In genomic region chr11:97437745-97438144, GRCm38 (mm10) we compare ENCODE assay signal across 8 mouse cellular contexts. TPM values are rescaled to one million over a fixed set of nuclear protein-coding genes. Genes with fewer than 3 reads are reported as not detected.
DNase-seq lines count a peak whose midpoint lies in the region; ATAC-seq and TF ChIP-seq lines count a peak whose summit lies in the region.

No protein-coding gene starts in this region.

- H3K9me3 ChIP-seq in hindbrain, embryonic 10.5 days, result no peaks in the 10 kb centered on the region
- H3K9me3 ChIP-seq in hindbrain, embryonic 13.5 days, result no peaks in the 10 kb centered on the region
- no peaks in the 10 kb centered on the region for H3K9me3 ChIP-seq in kidney, embryonic 14.5 days (ENCODE audit: control insufficient read depth, low read length)
- H3K9me3 ChIP-seq in lung, postnatal 0 days (ENCODE audit: low read length), result no peaks in the 10 kb centered on the region

- no peak for ATAC-seq in hindbrain, embryonic 13.5 days (ENCODE audit: low FRiP score)
- peak; percentile 25 for ATAC-seq in kidney, embryonic 14.5 days (ENCODE audit: low FRiP score, low TSS enrichment)
- ATAC-seq in lung, postnatal 0 days, result peak; percentile 38

- 12% methylated on average over 5 of the region's 5 CpGs for WGBS in hindbrain, embryonic 10.5 days
- WGBS in hindbrain, embryonic 13.5 days, result 18% methylated on average over 5 of the region's 5 CpGs
- 8% methylated on average over 5 of the region's 5 CpGs for WGBS in kidney, embryonic 14.5 days
- 4% methylated on average over 4 of the region's 5 CpGs for WGBS in lung, postnatal 0 days

- H3K36me3 ChIP-seq in hindbrain, embryonic 10.5 days, result no peaks in the 10 kb centered on the region
- no peaks in the 10 kb centered on the region for H3K36me3 ChIP-seq in hindbrain, embryonic 13.5 days
- no peaks in the 10 kb centered on the region for H3K36me3 ChIP-seq in kidney, embryonic 14.5 days (ENCODE audit: control insufficient read depth, insufficient read depth, low read length)
- H3K36me3 ChIP-seq in lung, postnatal 0 days (ENCODE audit: insufficient read depth, low read length), result no peaks in the 10 kb centered on the region

- no peak overlapping the region for H3K9ac ChIP-seq in hindbrain, embryonic 13.5 days
- peak overlapping the region; percentile 18; the same call in 1 of the 2 replicates for H3K9ac ChIP-seq in kidney, embryonic 14.5 days (ENCODE audit: low read depth, low read length)
- no peak overlapping the region for H3K9ac ChIP-seq in lung, postnatal 0 days (replicated peaks; ENCODE audit: low read depth)

- peaks cover 83% of the 10 kb centered on the region for H3K4me1 ChIP-seq in hindbrain, embryonic 10.5 days (replicated peaks)
- peaks cover 60% of the 10 kb centered on the region for H3K4me1 ChIP-seq in hindbrain, embryonic 13.5 days (replicated peaks)
- H3K4me1 ChIP-seq in kidney, embryonic 14.5 days (ENCODE audit: control insufficient read depth, insufficient read depth, low read length), result peaks cover 70% of the 10 kb centered on the region
- H3K4me1 ChIP-seq in lung, postnatal 0 days (ENCODE audit: insufficient read depth, low read depth, low read length), result peaks cover 56% of the 10 kb centered on the region

- peaks cover 55% of the 10 kb centered on the region for H3K27me3 ChIP-seq in hindbrain, embryonic 10.5 days (ENCODE audit: insufficient read depth, poor library complexity, severe bottlenecking)
- peaks cover 55% of the 10 kb centered on the region for H3K27me3 ChIP-seq in hindbrain, embryonic 13.5 days
- H3K27me3 ChIP-seq in kidney, embryonic 14.5 days (ENCODE audit: control insufficient read depth, insufficient read depth, low read length), result no peaks in the 10 kb centered on the region; the same call in 1 of the 2 replicates
- no peaks in the 10 kb centered on the region for H3K27me3 ChIP-seq in lung, postnatal 0 days (replicated peaks; ENCODE audit: insufficient read depth, low read length)

- H3K4me2 ChIP-seq in hindbrain, embryonic 13.5 days, result no peak overlapping the region
- H3K4me2 ChIP-seq in kidney, embryonic 14.5 days (replicated peaks; ENCODE audit: low read depth, low read length), result no peak overlapping the region
- H3K4me2 ChIP-seq in lung, postnatal 0 days (replicated peaks; ENCODE audit: low read depth, low read length), result no peak overlapping the region

- no peak for TF ChIP-seq CTCF in lung, postnatal 0 days (IDR thresholded peaks at IDR 0.05)

- peak; percentile 47 for DNase-seq in hindbrain, embryonic 10.5 days (ENCODE audit: low spot score)
- peak; percentile 76 to 88 for DNase-seq in adrenal gland, postnatal 36 days
- peak; percentile 91 to 92 for DNase-seq in heart, adult 9 months (ENCODE audit: low spot score in 2 of 2)
- DNase-seq in lung, postnatal 0 days (ENCODE audit: low spot score), result peak; percentile 95
- peak; percentile 91 for DNase-seq in yolk sac, embryonic 10.5 days (ENCODE audit: low spot score)
- DNase-seq in layer of hippocampus, postnatal 14 days (ENCODE audit: low spot score in 2 of 2), result no peak

- TF ChIP-seq EP300 in lung, postnatal 0 days (IDR thresholded peaks at IDR 0.05), result peak; percentile 87

- no peak overlapping the region; the same call in 1 of the 2 replicates for H3K4me3 ChIP-seq in hindbrain, embryonic 10.5 days
- no peak overlapping the region for H3K4me3 ChIP-seq in hindbrain, embryonic 13.5 days
- H3K4me3 ChIP-seq in kidney, embryonic 14.5 days (ENCODE audit: low read length), result no peak overlapping the region
- H3K4me3 ChIP-seq in lung, postnatal 0 days (ENCODE audit: low read depth, low read length), result no peak overlapping the region

- H3K27ac ChIP-seq in hindbrain, embryonic 10.5 days, result peak overlapping the region; percentile 47
- no peak overlapping the region for H3K27ac ChIP-seq in hindbrain, embryonic 13.5 days
- H3K27ac ChIP-seq in kidney, embryonic 14.5 days (ENCODE audit: low read depth, low read length), result peak overlapping the region; percentile 91
- peak overlapping the region; percentile 94 for H3K27ac ChIP-seq in lung, postnatal 0 days (ENCODE audit: low read length)

RNA-seq across cellular contexts. Expression of gene Arhgap23, which starts 22.4 kb away (rescaled TPM):
- 2.7 and 4.0 TPM in 2 replicates for polyA plus RNA-seq in hindbrain, embryonic 10.5 days (2016; fragmentation: Nextera tagmentation; extraction: Ambion mirVana)
- 6.6 and 6.7 TPM in 2 replicates for polyA plus RNA-seq in hindbrain, embryonic 13.5 days (2015; fragmentation: Nextera tagmentation; extraction: Ambion mirVana)
- 10 to 100 TPM; 28.6 to 37.3 TPM for total RNA-seq in adrenal gland, postnatal 36 days (2021)
- polyA plus RNA-seq in kidney, embryonic 14.5 days (2014; fragmentation: Nextera tagmentation; extraction: Ambion mirVana), result 5.2 and 7.4 TPM in 2 replicates
- 7.0 and 8.4 TPM in 2 replicates for polyA plus RNA-seq in lung, postnatal 0 days (2015; fragmentation: Nextera tagmentation; extraction: Ambion mirVana)
- 10 to 100 TPM; 66.7 to 70.0 TPM for total RNA-seq in layer of hippocampus, postnatal 14 days (2021)

Comparison
In these comparisons a context has a peak if more than half of its experiments do, and no peak if none do; other contexts are left out.
1. DNase-seq: peak in hindbrain, embryonic 10.5 days (single experiment), adrenal gland, postnatal 36 days (2 of 2), heart, adult 9 months (2 of 2), lung, postnatal 0 days (single experiment) and yolk sac, embryonic 10.5 days (single experiment); none in layer of hippocampus, postnatal 14 days (0 of 2).